Mouse (Mus musculus) limb, embryonic 13.5 days (tissue): Measurements from ENCODE around the gene Ccnb3. TPM values are rescaled to one million over a fixed set of nuclear protein-coding genes. Genes with fewer than 3 reads are reported as not detected.
A peak's percentile ranks its signal among the peaks of the same experiment; 100 is the strongest.
"Not testable (repeated sequence)": the region's sequence is repeated elsewhere in the genome, so short reads cannot be mapped to it uniquely, and the experiment has no call there.

Experiments
- ATAC-seq: fragments of 200-750 bp; cut with Nextera tagmentation; 2 replicates; pipeline ENCODE4 v1.8.0; 2017; ENCODE audit warnings: low read depth, moderate number of reproducible peaks, moderate TSS enrichment; ENCODE audit not compliant: low FRiP score
- H3K27ac ChIP-seq: fragments of 300-500 bp; sonication (generic); 2 replicates; pipeline ENCODE4 v1.5.1; 2015; ENCODE audit warnings: inconsistent platforms, mild to moderate bottlenecking, moderate library complexity
- H3K27me3 ChIP-seq: fragments of 300-500 bp; sonication (generic); 2 replicates; pipeline ENCODE4 v1.6.1; 2015; ENCODE audit warnings: mild to moderate bottlenecking, inconsistent platforms
- H3K36me3 ChIP-seq: fragments of 300-500 bp; sonication (generic); 2 replicates; pipeline ENCODE4 v1.6.1; 2015; ENCODE audit warnings: inconsistent platforms, mild to moderate bottlenecking, moderate library complexity
- H3K4me1 ChIP-seq: fragments of 300-500 bp; sonication (generic); 2 replicates; pipeline ENCODE4 v1.6.1; 2015; ENCODE audit warnings: inconsistent platforms
- H3K4me2 ChIP-seq: fragments of 300-500 bp; sonication (generic); replicated peaks from 2 replicates; pipeline ENCODE4 v1.6.1; 2015; ENCODE audit warnings: inconsistent platforms, mild to moderate bottlenecking, moderate library complexity
- H3K4me3 ChIP-seq: fragments of 300-500 bp; sonication (generic); 2 replicates; pipeline ENCODE4 v1.5.1; 2015; ENCODE audit warnings: moderate library complexity, mild to moderate bottlenecking, inconsistent platforms
- H3K9ac ChIP-seq: fragments of 300-500 bp; sonication (generic); 2 replicates; pipeline ENCODE4 v1.6.1; 2015; ENCODE audit warnings: mild to moderate bottlenecking, inconsistent platforms
- H3K9me3 ChIP-seq: fragments of 300-500 bp; sonication (generic); 2 replicates; pipeline ENCODE4 v1.6.1; 2016; ENCODE audit warnings: inconsistent platforms
- WGBS: fragments of 180-500 bp; shearing (Covaris S2); methylation state at CpG from one replicate; pipeline ENCODE4 v1.1.7; 2015; 5-methylcytosine and 5-hydroxymethylcytosine counted together
- polyA plus RNA-seq: library from polyadenylated mRNA; unstranded; fragments of >200 nt; fragmentation: Nextera tagmentation; extraction: Ambion mirVana; gene quantifications from 2 replicates; pipeline ENCODE4 v1.2.1, GENCODE M21; 2015

Ccnb3 gene
- 0.14 and 0.19 TPM in 2 replicates for polyA plus RNA-seq

- Histone ChIP-seq H3K27me3 (no peaks in the 10 kb centered on the region), H3K4me2 (no peak within 1 kb of the TSS), H3K9me3 (no peaks in the 10 kb centered on the region), H3K9ac (no peak within 1 kb of the TSS), H3K4me1 (no peaks in the 10 kb centered on the region), H3K27ac (no peak within 1 kb of the TSS), H3K4me3 (no peak within 1 kb of the TSS), H3K36me3 (no peaks in the 10 kb centered on the region)
- 89% methylated on average over 19 of the region's 19 CpGs for WGBS
- ATAC-seq: no peak
These were observed at the start of gene Ccnb3 for GRCm38 (mm10) chrX:7041519-7041918. Gene Ccnb3 (minus strand): TSS chrX:7041619.

- ATAC-seq: no peak
- no peak overlapping the region for H3K4me3 ChIP-seq
These were observed 48.9 kb upstream of the Ccnb3 start for GRCm38 (mm10) chrX:7090323-7090722.

GRCm38 (mm10) chrX:7085878-7086277, 44.5 kb upstream of the Ccnb3 start:
- Histone ChIP-seq H3K4me3 (no peak overlapping the region), H3K9me3 (no peaks in the 10 kb centered on the region), H3K4me1 (no peaks in the 10 kb centered on the region), H3K27ac (no peak overlapping the region), H3K9ac (no peak overlapping the region), H3K36me3 (no peaks in the 10 kb centered on the region), H3K4me2 (no peak overlapping the region), H3K27me3 (no peaks in the 10 kb centered on the region)
- ATAC-seq: no peak
- WGBS: 93% methylated on average over 1 of the region's 1 CpGs

More at GRCm38 (mm10) chrX:7090323-7090722, 48.9 kb upstream of the Ccnb3 start:
- H3K36me3 ChIP-seq: no peaks in the 10 kb centered on the region
- no peaks in the 10 kb centered on the region for H3K27me3 ChIP-seq
- no peak overlapping the region for H3K9ac ChIP-seq
- H3K27ac ChIP-seq: no peak overlapping the region
- H3K9me3 ChIP-seq: no peaks in the 10 kb centered on the region
- no peak overlapping the region for H3K4me2 ChIP-seq
- H3K4me1 ChIP-seq: no peaks in the 10 kb centered on the region

DNA sequence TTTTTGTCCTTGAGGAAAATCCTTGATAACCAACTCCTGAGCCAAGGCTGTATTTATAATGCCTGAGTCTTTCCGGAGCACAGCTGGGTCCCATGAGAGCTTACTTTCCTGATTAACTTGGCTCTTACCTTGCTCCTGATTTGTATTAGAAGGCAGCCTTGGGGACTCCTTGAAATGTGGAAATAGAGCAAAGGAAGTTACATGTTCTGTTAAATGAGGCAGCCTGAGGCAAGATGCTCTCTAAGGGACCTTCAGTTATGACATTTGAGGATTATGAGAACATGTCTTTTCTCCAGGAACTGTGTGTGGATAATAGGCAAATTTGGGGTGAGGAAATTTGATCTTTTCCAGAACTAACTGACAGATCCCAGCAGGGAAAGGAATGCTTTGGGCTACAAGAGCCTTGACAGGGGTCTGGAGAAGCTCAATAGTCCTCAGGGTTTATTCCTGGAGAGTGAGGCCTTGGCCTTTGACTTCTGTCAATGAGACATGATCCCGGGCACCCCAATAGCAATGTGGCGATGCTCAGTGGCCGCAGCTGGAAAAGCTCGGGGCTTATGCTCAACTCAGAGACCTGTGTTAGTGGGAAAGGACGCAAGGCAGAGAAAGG, 38.5 kb upstream of the Ccnb3 start:
- no peaks in the 10 kb centered on the region for H3K9me3 ChIP-seq
- H3K9ac ChIP-seq: no peak overlapping the region
- H3K4me3 ChIP-seq: no peak overlapping the region
- WGBS: 32% methylated on average over 6 of the region's 6 CpGs
- no peak overlapping the region for H3K27ac ChIP-seq
- H3K4me1 ChIP-seq: 0 out of 2 replicates have a peak, but pooled peaks cover 7% of the 10 kb centered on the region
- no peaks in the 10 kb centered on the region for H3K27me3 ChIP-seq
- no peak overlapping the region for H3K4me2 ChIP-seq
- peak; percentile 24; the same call in 1 of the 2 replicates for ATAC-seq
- no peaks in the 10 kb centered on the region for H3K36me3 ChIP-seq

DNA sequence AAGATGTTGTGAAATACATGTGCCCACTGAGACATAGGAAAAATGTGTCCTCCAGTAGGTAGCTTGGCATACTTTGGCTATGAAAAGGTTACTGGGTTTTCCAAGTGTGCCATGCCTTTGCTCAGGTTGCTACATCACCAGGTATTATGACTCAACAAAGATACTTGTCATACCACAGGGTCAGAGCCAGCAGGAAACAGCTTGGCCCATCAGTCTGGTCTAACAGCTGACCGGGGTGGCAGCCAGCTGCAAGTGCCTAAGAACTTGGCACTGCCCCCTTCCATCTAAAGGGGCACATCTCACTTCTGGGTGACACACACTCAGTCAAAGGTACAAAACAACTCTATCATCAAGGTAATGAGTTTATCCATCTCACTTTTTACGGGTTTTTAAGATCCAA, 26.6 kb upstream of the Ccnb3 start:
- Histone ChIP-seq H3K27ac (no peak overlapping the region), H3K9me3 (no peaks in the 10 kb centered on the region; the same call in 1 of the 2 replicates), H3K27me3 (no peaks in the 10 kb centered on the region), H3K36me3 (no peaks in the 10 kb centered on the region), H3K4me1 (no peaks in the 10 kb centered on the region), H3K4me2 (no peak overlapping the region), H3K4me3 (no peak overlapping the region), H3K9ac (no peak overlapping the region)
- no peak for ATAC-seq
- 76% methylated on average over 2 of the region's 2 CpGs for WGBS

DNA sequence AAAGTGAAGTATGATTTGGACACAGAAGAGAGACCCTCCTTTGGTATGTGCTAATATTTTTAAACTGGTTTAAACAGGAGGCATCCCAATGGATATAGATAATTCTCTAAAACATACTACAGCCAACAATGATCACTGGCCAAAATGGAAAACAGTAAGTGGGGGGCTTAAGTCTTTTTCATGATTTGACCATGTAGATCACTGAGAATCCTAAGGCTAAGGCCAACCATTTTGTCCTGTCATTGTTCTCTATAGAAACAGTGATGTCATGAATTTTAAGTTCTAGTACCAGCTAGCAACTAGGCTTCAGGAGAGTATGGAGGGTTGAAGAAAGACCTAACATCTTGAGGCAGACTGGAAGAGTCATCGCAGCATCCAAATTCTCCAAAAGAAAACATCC, 25.8 kb upstream of the Ccnb3 start, which contains the start of gene Akap4:
Gene Akap4, plus strand, starts transcription at position 301 of the 400 bp plus-strand sequence.
- no peak within 1 kb of the TSS for H3K9ac ChIP-seq

DNA sequence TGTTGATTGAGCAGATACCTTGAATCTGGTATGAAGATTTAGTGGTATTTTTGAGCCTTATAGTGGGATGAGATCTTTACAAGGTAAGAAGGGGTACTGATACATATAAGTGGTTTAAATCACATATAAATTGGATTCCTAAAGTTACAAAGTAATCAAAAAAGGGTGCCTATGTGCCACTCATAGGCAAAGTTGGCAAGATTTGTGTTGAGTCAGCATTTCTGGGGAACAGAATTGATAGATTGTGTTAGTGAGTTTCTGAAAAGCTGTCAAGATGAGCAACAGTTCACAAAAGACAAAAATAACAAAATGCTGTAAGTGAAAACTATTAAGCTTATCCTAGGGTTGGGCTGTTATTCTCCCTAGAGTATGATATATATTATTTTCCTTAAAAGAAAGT, 22.7 kb upstream of the Ccnb3 start:
- no peak overlapping the region for H3K4me3 ChIP-seq
- H3K36me3 ChIP-seq: no peaks in the 10 kb centered on the region
- no peak overlapping the region for H3K9ac ChIP-seq
- H3K9me3 ChIP-seq: no peaks in the 10 kb centered on the region
- H3K27ac ChIP-seq: no peak overlapping the region
- H3K27me3 ChIP-seq: no peaks in the 10 kb centered on the region
- no peak for ATAC-seq
- no peaks in the 10 kb centered on the region for H3K4me1 ChIP-seq
- no peak overlapping the region for H3K4me2 ChIP-seq

More for the DNA sequence above, 25.8 kb upstream of the Ccnb3 start, which contains the start of gene Akap4:
- WGBS: 100% methylated on average over 1 of the region's 1 CpGs
- no peaks in the 10 kb centered on the region for H3K4me1 ChIP-seq
- ATAC-seq: no peak
- H3K27ac ChIP-seq: no peak within 1 kb of the TSS
- H3K36me3 ChIP-seq: no peaks in the 10 kb centered on the region
- no peak within 1 kb of the TSS for H3K4me2 ChIP-seq
- H3K9me3 ChIP-seq: no peaks in the 10 kb centered on the region; the same call in 1 of the 2 replicates
- H3K27me3 ChIP-seq: no peaks in the 10 kb centered on the region
- no peak within 1 kb of the TSS for H3K4me3 ChIP-seq

DNA sequence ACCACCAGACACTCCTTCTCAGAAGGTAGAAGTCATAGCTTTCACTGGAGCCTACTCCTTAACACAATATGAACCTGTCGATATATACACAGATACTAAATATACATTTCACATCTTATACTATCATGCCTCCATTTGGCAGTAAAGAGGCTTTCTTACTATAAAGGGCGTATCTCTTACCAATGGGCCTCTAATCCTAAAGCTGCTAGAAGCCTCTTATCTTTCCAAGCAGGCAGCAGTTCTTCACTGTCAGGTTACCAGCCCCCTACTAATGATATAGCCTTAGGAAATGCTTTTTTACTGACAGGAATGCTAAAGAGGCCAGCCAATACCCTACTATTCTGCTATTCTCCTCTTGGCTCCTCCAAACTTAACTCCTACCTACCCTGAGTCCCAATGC, 16.2 kb upstream of the Ccnb3 start:
- ATAC-seq: no peak
- Histone ChIP-seq H3K36me3 (no peaks in the 10 kb centered on the region), H3K27me3 (no peaks in the 10 kb centered on the region), H3K4me3 (no peak overlapping the region), H3K4me1 (no peaks in the 10 kb centered on the region), H3K4me2 (no peak overlapping the region), H3K27ac (no peak overlapping the region), H3K9me3 (no peaks in the 10 kb centered on the region), H3K9ac (no peak overlapping the region)
- WGBS: 81% methylated on average over 2 of the region's 2 CpGs

DNA sequence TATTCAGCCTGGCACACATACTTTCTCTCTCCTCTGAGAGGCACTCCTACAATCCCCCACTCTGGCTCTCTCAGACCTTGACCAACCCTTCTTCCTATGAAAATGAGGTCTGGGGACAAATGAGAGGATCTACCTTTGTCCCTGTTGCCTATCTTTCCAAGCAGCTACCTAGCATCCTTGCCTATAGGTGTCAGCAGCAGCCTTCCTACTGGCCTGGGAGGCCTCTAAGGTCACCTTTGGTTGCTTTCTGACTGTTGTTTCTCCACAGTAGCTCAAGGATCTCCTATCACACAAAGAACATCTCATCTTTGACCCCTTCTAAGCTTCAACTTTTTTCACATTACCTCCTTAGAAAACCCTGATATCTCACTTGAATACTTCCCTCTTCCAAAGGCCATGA, 15.6 kb upstream of the Ccnb3 start:
- Histone ChIP-seq H3K9me3 (no peaks in the 10 kb centered on the region), H3K4me1 (no peaks in the 10 kb centered on the region), H3K4me3 (no peak overlapping the region), H3K27me3 (no peaks in the 10 kb centered on the region), H3K9ac (no peak overlapping the region), H3K4me2 (no peak overlapping the region), H3K27ac (no peak overlapping the region), H3K36me3 (no peaks in the 10 kb centered on the region)
- no peak for ATAC-seq

- H3K4me3 ChIP-seq, H3K36me3 ChIP-seq, H3K4me2 ChIP-seq, H3K27ac ChIP-seq, H3K9me3 ChIP-seq, ATAC-seq, H3K9ac ChIP-seq, H3K27me3 ChIP-seq, H3K4me1 ChIP-seq: not testable (repeated sequence)
- 83% methylated on average over 4 of the region's 4 CpGs for WGBS
These were observed 57.5 kb downstream of the Ccnb3 start for GRCm38 (mm10) chrX:6983916-6984315.

GRCm38 (mm10) chrX:6971956-6972355, 69.5 kb downstream of the Ccnb3 start:
- Histone ChIP-seq H3K36me3 (no peaks in the 10 kb centered on the region), H3K4me1 (no peaks in the 10 kb centered on the region), H3K4me3 (no peak overlapping the region), H3K4me2 (no peak overlapping the region), H3K27ac (no peak overlapping the region), H3K9ac (no peak overlapping the region), H3K9me3 (no peaks in the 10 kb centered on the region), H3K27me3 (no peaks in the 10 kb centered on the region)
- ATAC-seq: no peak
- WGBS: 56% methylated on average over 1 of the region's 1 CpGs

DNA sequence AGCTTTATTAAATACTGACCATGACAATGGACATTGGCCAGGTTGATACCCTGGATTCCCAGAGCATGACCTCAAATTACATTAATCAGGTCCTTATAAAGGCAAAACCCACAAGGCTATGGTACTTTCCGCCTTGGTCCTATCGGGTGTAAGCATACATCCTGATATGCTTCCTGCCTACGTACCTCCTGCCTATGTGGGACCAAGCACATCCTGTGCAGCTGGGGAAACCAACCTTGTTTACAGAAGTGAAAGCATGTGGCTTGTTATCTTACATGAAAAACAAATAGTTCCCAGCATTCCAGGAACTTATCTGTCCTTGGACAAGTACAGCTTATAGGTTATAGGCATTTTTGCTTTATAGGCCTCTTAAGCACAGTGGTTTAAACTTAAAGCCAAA, 72.8 kb downstream of the Ccnb3 start:
- WGBS: 84% methylated on average over 3 of the region's 3 CpGs
- H3K9ac ChIP-seq: no peak overlapping the region
- no peak overlapping the region for H3K27ac ChIP-seq
- no peaks in the 10 kb centered on the region for H3K4me1 ChIP-seq
- H3K9me3 ChIP-seq: no peaks in the 10 kb centered on the region
- no peaks in the 10 kb centered on the region for H3K27me3 ChIP-seq
- no peaks in the 10 kb centered on the region for H3K36me3 ChIP-seq
- no peak overlapping the region for H3K4me3 ChIP-seq
- H3K4me2 ChIP-seq: no peak overlapping the region
- ATAC-seq: no peak
